Mouse (Mus musculus) kidney, adult 2 months (tissue): ENCODE results near the gene Klrb1.

Source experiments
- CTCF ChIP-seq: fragments of 200-500 bp; conservative IDR thresholded peaks from 2 replicates; pipeline ENCODE4 v1.5.1; 2011; ENCODE audit warnings: low read depth, mild to moderate bottlenecking, control low read depth, low read length, moderate library complexity, mixed read lengths; ENCODE audit not compliant: insufficient read depth, insufficient read length
- POLR2A ChIP-seq: fragments of 200-500 bp; IDR thresholded peaks from one replicate; pipeline ENCODE4 v1.6.1; 2011; ENCODE audit warnings: low read depth, low read length, control low read depth

- TF ChIP-seq POLR2A (peak; percentile 42), CTCF (peak; percentile 54)
These were observed 60.7 kb downstream of the Klrb1 start, which contains the start of gene Clec2h for GRCm38 (mm10) chr6:128662206-128662605.
